Mouse (Mus musculus) R1 (cell line): Measurements from ENCODE around the gene Drd3.

Experiments
- DNase-seq: peaks from one replicate; pipeline ENCODE4 v3.0.0-alpha.2; 2018; ENCODE audit warnings: low read depth, low spot score

Gene Drd3

DNA sequence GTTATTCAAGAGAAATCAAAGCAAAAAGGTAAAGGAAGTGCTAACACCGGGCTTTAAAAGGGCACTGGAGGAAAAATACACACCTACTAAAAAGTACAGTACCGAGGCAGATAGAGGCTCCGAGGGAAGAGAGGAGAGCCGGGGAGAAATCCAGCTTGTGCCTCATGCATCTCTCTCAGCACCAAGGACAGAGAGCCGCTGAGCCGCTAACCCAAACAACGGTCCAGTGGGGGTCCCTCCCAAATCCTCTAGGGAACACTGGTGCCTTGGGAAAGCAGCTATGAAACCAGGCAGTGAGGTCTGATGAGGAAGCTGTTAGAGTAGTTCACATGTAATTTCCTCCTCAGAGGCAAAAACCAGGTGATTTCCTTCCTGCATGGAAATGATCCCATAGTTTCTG lies at the start of gene Drd3:
TSS of gene Drd3 (plus strand) at position 276 of the 400 bp plus-strand sequence.
- DNase-seq = peak; percentile 64

DNA sequence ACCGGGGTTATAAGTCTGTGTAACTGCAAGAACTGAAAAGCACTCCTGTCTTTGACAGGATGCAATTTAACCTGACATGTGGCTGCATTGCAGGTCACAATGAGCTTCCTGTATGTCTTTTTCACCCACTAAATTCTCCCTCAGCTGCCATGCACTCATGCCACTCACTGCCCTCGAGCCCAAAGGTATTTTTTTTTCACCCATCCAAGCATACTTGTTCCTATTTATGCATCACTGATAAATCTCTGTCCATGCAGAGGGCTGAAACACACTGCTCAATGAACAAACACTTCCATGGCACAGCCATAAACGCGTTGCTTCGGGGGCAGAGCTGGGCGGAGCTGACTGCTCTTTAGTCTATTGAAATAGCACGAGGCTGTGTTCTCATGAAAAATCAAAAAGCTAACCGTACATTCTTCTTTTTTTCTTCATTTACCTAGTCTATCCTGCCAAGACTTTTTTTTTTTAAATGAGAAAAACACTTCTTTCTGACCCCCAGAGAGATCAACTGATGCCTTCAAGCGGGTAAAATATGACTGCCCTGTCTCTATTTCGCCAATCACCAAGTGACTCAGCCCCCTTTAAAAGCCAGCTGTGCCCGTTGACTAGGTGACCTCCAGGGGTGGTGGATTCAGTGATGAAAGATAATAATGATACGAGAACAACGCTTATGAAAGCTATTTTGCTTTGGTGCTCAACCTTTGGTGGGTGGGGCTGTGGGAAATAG lies 45.3 kb upstream of the Drd3 start:
- DNase-seq = no peak

DNA sequence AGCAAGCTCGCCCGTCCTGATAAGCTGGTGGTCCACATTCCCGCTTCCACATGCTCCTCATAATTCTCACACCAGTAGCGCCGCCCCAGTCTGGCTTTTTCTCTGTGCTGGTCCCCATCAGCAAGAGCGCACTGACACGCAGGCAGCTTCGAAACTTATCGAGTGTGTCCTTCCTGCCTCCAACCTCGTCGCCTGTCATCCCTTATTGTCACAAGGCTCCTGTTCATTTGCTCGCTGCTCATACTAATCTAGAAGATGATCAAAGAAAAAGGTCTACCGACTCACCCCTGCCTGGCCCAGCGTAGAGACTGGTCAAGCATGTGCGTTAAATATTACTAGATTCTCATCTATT lies 44.8 kb upstream of the Drd3 start:
- DNase-seq = no peak

- DNase-seq = no peak
Measured at GRCm38 (mm10) chr16:43709432-43710133, 44.2 kb upstream of the Drd3 start.

DNA sequence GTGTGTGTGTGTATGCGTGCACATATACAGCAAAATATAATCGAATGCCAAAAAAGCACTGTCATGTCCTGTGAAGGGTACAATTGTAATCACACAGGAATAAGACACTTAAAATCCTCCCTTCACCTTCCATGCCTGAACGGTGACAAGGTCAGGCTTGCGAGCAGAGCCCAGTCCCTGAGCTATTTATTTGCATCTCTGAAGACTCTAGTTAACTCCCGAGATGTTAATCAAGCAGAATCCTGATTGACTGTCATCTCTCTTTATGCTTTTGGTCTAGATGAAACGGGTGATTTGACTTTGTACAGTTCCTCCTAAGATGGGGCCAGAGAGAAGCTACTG lies 43.7 kb upstream of the Drd3 start:
- no peak for DNase-seq

DNA sequence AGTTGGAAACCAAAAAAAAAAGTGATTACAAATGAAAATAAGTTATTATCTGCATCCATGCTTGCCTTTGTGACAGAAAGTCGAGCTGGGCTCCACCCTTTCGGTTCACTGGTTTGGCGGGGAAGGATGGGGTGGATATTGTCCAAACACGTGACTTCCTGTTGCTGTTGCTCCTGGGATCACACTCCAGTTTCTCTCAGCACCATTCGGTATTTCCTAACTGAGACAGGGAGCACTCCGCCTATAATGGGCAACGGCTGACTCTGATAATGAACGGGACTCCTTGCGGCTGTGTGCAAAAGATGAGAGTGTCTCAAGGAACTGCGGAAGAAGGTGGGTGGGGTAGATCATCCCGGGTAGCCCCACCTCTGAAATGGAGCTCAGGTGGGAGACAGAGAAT lies 43.2 kb upstream of the Drd3 start:
- DNase-seq = peak; percentile 41

- DNase-seq = no peak
Measured at GRCm38 (mm10) chr16:43711361-43711760, 42.5 kb upstream of the Drd3 start.

DNA sequence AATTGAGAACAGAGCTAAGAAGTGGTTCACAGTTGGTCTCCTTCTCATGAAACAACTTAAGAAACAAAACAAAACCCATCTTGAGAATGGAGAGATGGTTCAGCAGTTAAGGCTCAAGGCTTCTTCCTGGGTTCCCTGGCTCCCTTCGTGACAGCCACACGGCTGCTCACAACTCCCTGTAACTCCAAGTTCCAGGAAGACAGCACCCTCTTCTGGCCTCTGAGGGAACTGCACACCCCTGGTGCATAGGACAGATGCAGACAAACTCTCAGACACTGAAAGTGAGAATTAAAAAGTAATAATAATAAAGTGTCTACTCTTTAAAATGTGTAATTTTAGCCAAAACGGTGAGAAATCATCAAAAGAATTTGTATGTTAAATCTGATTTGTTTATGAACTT lies 29.4 kb upstream of the Drd3 start:
- peak; percentile 83 for DNase-seq

DNA sequence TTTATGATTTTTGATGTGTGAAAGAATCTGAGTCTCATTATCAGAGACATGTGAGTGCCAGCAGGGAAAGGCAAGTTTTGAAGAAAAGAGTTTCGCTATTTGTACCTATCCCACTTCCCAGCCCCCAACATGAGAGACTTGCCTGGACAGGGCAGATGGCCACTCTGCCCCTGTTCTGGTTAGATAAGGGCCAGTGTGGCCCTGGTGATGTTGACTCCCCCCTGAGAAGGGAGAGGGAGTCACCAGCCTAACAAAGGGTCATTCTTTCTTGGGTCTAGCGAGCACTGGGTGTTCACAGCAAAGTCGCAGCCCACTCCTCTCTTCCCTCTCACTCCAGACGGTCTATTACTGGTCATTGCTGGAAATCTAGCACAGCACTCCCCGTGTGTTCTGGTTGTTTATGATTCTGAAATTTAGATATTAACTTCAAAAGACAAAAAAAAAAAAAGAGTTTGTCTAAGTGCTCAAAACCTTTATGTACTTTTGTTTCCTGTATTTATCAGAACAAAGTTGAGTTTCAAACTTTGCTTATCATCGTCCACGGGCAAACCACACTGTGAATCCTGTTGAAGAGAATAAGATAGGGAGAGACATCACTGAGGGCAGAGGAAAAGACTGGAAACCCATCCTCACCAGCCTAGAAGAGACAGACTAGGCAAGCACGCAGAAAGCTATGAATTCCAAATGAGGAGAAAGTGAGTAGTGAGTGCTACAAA lies 24.2 kb upstream of the Drd3 start:
- DNase-seq = no peak

DNA sequence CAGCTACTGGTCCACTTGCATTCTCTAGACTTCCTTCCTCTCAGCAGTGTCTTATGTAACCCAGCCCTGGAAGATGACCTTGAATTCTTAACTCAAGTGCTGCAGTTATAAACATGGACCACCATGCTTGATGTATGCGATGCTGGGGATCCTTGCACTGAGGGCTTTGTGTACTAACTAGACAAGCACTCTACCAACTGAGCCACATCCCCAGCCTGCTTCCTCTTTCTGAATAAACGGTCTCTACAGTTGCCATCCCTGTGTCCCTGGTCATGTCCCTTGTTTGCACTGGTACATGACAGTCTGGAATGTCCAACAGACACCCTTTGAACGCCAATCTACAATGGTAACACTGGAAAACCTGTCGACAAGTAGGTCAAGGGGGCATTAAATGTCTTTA lies 23.5 kb upstream of the Drd3 start:
- no peak for DNase-seq

DNA sequence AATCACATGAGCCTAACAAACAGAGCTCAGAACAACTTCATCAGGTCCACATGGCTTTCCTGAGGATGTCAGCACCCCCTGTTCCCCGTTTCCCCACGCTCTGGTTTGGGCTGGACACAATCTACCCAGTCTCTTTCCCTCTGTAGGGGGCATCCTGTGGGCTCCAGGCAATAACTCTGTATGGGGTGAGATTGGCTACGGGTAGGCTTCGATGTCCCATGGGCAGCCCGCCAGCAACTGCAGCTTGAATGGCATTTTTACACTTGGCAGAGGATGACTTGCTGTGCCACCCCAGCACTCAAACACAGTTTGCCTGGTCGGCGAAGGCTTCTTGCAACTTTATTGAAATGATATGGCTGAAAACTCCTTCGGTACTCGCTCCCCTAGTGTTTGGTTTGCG lies 21.3 kb upstream of the Drd3 start:
- DNase-seq = no peak

- DNase-seq = no peak
Measured at GRCm38 (mm10) chr16:43732900-43733299, 20.9 kb upstream of the Drd3 start.

DNA sequence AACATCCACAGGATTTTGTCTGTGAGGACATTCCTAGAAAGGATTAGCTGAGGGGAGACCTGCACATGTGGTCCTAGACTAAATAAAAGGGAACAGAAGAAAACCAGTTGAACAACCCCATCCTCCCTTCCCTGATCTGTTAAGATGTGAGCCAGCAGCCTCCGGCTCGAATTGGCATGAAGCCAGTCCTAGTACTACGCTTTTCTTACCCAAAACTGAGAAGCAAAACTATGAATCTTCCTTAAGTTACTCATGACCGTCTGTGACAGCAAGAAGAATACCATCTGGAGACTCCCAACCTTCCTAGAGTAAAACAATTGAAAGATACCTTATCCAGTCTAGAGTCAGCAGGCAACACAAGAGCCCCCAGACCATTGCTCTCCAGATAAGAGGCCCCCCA lies 15.9 kb upstream of the Drd3 start:
- no peak for DNase-seq

DNA sequence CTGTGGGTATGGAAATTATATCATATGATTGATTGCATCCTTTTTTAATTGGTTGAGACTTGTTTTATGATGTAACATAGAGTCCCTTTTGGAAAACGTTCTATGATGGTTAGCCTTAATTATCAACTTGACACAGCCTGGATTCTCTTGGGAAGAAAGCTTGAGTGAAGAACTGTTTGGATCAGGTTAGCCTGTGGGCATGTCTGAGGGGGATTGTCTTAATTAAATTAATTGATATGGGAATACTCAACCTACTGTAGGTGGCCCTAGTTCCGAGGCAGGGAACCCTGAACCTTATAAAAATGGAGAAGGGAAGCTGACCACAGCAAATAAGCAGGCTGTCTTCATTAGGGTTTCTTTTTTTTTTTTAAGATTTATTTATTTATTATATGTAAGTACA lies 12.9 kb upstream of the Drd3 start:
- DNase-seq = no peak

GRCm38 (mm10) chr16:43748424-43748823 lies 5.4 kb upstream of the Drd3 start:
- peak; percentile 17 for DNase-seq

DNA sequence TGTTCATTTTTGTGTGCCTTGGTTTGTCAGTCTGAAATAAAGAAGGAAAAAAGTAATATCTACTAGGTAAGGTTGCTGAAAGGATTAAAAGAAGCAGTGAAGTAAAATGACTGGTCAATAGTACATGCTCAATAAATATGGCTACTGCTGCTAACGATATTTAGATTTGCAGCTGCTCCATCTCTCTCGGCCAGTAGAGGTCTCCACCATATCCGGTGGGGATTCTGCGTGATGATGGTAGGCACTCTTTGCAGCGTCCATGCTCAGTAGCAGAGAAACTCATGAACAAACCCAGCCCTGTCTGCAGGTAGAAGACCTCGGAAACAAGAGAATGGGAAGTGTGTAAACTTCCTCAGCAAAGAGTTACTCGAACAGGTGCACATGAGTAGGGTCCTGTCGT lies 926 bp upstream of the Drd3 start:
- DNase-seq = peak; percentile 63

GRCm38 (mm10) chr16:43772358-43772757 lies 18.5 kb downstream of the Drd3 start:
- no peak for DNase-seq

- DNase-seq = no peak
Measured at GRCm38 (mm10) chr16:43772766-43773165, 18.9 kb downstream of the Drd3 start.

DNA sequence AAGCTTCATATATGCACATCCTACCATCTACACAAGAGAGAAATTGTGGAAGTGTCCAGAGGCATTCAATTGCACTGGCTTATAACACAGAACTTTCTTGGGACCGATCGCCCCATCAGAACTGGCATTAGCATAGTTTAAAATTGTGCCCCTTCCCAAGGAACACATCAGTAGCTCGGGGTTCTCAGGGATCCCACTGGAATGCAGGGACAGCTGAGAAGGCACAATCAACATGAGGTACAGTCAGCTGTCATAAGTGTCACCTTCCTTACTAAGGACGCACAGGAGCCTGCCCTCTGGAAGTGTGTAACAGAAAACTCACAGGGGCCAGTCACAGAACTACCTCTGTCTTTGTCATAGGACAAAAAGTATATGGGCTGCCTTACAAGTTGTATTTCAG lies 19.7 kb downstream of the Drd3 start:
- no peak for DNase-seq

GRCm38 (mm10) chr16:43776886-43777285 lies 23.1 kb downstream of the Drd3 start:
- DNase-seq = no peak

DNA sequence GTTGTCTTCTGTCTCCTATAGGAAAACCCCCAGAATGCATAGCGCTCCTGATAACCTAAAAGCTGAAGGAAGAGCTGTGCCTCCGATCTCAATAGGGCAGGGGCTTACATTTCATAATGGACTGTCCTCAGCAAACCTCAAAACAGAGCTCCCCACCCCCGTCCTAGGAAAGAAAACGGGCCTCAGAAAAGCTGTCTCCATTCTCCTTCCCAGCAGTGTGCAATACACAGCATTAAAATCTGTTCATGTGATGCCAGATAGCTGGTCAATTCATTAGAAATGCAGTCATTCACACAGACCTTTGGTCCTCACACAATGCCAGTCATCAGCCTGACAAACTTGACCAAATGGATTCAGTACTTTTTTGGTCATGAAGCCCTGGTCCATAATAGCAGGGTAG lies 45.7 kb downstream of the Drd3 start:
- DNase-seq = peak; percentile 29

DNA sequence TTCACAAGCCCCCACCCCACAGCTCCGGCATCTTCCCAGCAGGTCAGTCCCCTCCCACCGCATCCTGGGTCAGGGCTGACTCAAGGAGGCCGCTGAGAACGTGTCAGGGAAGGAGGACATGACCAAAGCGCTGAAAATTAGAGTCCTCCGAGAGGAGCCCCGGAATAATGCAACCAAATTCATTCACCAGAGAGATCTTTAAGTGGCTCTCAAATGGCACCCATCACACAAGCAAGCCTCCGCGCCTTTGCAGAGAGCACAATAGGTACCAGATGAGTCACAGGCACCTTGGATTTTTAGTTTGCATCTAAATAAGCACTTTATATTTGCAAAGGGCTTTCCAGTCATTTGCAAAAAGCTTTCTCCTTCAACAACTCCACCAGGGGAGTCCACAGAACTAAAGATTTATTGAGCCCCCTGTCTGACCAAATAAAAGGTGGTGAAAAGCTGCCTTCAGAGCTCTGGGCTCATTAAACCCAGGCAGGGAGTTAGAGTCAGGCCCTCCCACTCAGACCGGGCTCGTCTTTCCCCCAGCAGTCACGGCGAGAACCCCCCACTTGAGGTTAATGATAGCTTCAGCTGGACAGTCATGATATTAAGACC lies 46.4 kb downstream of the Drd3 start:
- peak; percentile 96 for DNase-seq

GRCm38 (mm10) chr16:43801137-43801536 lies 47.3 kb downstream of the Drd3 start:
- DNase-seq = peak; percentile 46
